Mouse (Mus musculus) C2C12 (cell line): ENCODE data around the gene Sorl1. TPM values are rescaled to one million over a fixed set of nuclear protein-coding genes. Genes with fewer than 3 reads are reported as not detected.

Experiments used
- H3K27me3 ChIP-seq: one replicate; pipeline ENCODE4 v1.6.1; 2011; ENCODE audit not compliant: control insufficient read depth, insufficient read depth, insufficient read length
- H3K36me3 ChIP-seq: one replicate; pipeline ENCODE4 v1.6.1; 2011; ENCODE audit not compliant: control insufficient read depth, insufficient read depth
- H3K4me3 ChIP-seq: one replicate; pipeline ENCODE4 v1.5.1; 2011; ENCODE audit warnings: mild to moderate bottlenecking, control low read depth; ENCODE audit not compliant: poor library complexity, insufficient read depth, severe bottlenecking
- H3K79me2 ChIP-seq: one replicate; pipeline ENCODE4 v1.6.1; 2011; ENCODE audit not compliant: control insufficient read depth, insufficient read depth
- H3K79me3 ChIP-seq: one replicate; pipeline ENCODE4 v1.6.1; 2011; ENCODE audit warnings: low read depth, control low read depth
- H3ac ChIP-seq: one replicate; pipeline ENCODE3; 2011; ENCODE audit warnings: low read depth; ENCODE audit not compliant: control insufficient read depth, insufficient read length
- CEBPB ChIP-seq: IDR thresholded peaks from one replicate; pipeline ENCODE4 v1.6.1; 2011; ENCODE audit warnings: low read depth, mild to moderate bottlenecking, control low read depth, moderate library complexity
- CTCF ChIP-seq: IDR thresholded peaks from one replicate; pipeline ENCODE4 v1.5.1; 2011; ENCODE audit not compliant: control insufficient read depth, insufficient read depth, insufficient read length
- FOSL1 ChIP-seq: IDR thresholded peaks from one replicate; pipeline ENCODE4 v1.8.0; 2011; ENCODE audit warnings: mild to moderate bottlenecking, low read length; ENCODE audit not compliant: poor library complexity, insufficient read depth, severe bottlenecking
- MAX ChIP-seq: IDR thresholded peaks from one replicate; pipeline ENCODE4 v1.6.1; 2011; ENCODE audit warnings: mild to moderate bottlenecking, control low read depth
- MYOD1 ChIP-seq: IDR thresholded peaks from one replicate; pipeline ENCODE4 v1.6.1; 2011; ENCODE audit warnings: low read depth; ENCODE audit not compliant: control insufficient read depth, insufficient read length
- MYOG ChIP-seq: IDR thresholded peaks from one replicate; pipeline ENCODE4 v1.6.1; 2011; ENCODE audit not compliant: control insufficient read depth, insufficient read length; ENCODE audit errors: extremely low read depth
- USF1 ChIP-seq: IDR thresholded peaks from one replicate; pipeline ENCODE4 v1.6.1; 2011; ENCODE audit warnings: low read depth, mild to moderate bottlenecking, control low read depth, moderate library complexity
- polyA plus RNA-seq: library from polyadenylated mRNA; unstranded; fragments of >200 nt; fragmentation: generic; extraction: Trizol; gene quantifications from one replicate; pipeline ENCODE4 v1.2.1, GENCODE M21; 2012; ENCODE audit warnings: missing spikeins

Sorl1 gene
- polyA plus RNA-seq, 1 experiment, result 0.02 TPM

GRCm38 (mm10) chr9:41937341-41937966 lies 186.6 kb downstream of the Sorl1 start:
- no peak overlapping the region for H3K4me3 ChIP-seq
- no peaks in the 10 kb centered on the region for H3K79me3 ChIP-seq
- H3K79me2 ChIP-seq, result no peaks in the 10 kb centered on the region
- H3K27me3 ChIP-seq, result no peaks in the 10 kb centered on the region
- no peak overlapping the region for H3ac ChIP-seq
- TF ChIP-seq FOSL1 (no peak), CTCF (no peak), USF1 (no peak), CEBPB (no peak), MYOD1 (no peak), MAX (no peak), MYOG (no peak)
- H3K36me3 ChIP-seq, result no peaks in the 10 kb centered on the region

DNA sequence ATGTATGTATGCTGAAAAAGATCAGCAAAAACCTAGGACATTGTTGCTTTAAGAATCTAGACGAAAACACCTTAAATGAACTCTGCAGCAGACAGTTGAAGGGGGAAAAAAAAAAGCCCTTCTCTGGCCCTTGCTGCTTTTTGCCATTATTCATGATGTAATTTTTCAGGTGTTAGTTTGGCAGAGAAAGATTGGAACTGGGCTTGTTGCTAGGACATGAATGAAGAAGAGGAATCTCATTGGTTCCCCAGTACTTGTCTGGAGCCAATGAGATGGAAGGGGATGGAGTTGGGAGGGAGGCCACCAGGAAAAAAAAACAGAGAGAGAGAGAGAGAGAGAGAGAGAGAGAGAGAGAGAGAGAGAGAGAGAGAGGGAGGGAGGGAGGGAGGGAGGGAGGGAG lies 187.5 kb downstream of the Sorl1 start:
- no peak overlapping the region for H3ac ChIP-seq
- no peaks in the 10 kb centered on the region for H3K79me2 ChIP-seq
- H3K36me3 ChIP-seq, result no peaks in the 10 kb centered on the region
- no peak overlapping the region for H3K4me3 ChIP-seq
- H3K79me3 ChIP-seq, result no peaks in the 10 kb centered on the region
- TF ChIP-seq USF1, result no peak
- TF ChIP-seq MYOG, result no peak
- TF ChIP-seq MAX, result no peak
- no peak for TF ChIP-seq CEBPB
- no peak for TF ChIP-seq MYOD1
- TF ChIP-seq FOSL1, result no peak
- TF ChIP-seq CTCF, result no peak
- no peaks in the 10 kb centered on the region for H3K27me3 ChIP-seq

DNA sequence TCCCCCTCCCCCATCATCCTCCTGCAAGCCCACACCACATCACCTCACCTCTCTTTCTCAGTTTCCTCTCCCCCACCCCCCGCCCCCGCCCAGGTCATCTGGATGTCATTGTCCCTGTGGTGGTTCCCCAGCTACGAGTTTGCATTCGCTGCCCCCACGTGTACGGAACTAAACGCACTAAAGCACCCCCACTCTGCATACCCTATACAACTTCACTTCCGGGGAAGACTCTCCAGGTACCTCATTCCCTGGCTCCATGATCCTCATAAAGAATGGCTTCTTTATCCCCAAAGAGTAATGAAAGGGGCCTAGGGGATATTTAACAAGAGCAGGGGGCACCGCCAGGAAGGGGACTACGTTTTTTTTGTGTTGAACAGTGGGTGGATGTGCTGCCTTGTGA lies 188.1 kb downstream of the Sorl1 start:
- Histone ChIP-seq H3ac (no peak overlapping the region), H3K79me3 (no peaks in the 10 kb centered on the region), H3K79me2 (no peaks in the 10 kb centered on the region), H3K27me3 (no peaks in the 10 kb centered on the region), H3K4me3 (no peak overlapping the region), H3K36me3 (no peaks in the 10 kb centered on the region)
- TF ChIP-seq MAX (no peak), USF1 (no peak), FOSL1 (no peak), CTCF (no peak), MYOD1 (no peak), CEBPB (no peak), MYOG (no peak)

GRCm38 (mm10) chr9:41935373-41935971 lies 188.6 kb downstream of the Sorl1 start:
- no peak for TF ChIP-seq MAX
- TF ChIP-seq CTCF, result no peak
- TF ChIP-seq FOSL1, result no peak
- TF ChIP-seq CEBPB, result no peak
- no peak for TF ChIP-seq USF1
- no peak for TF ChIP-seq MYOG
- no peak for TF ChIP-seq MYOD1
- no peak overlapping the region for H3ac ChIP-seq
- no peaks in the 10 kb centered on the region for H3K27me3 ChIP-seq
- no peaks in the 10 kb centered on the region for H3K79me3 ChIP-seq
- H3K36me3 ChIP-seq, result no peaks in the 10 kb centered on the region
- H3K4me3 ChIP-seq, result no peak overlapping the region
- H3K79me2 ChIP-seq, result no peaks in the 10 kb centered on the region

DNA sequence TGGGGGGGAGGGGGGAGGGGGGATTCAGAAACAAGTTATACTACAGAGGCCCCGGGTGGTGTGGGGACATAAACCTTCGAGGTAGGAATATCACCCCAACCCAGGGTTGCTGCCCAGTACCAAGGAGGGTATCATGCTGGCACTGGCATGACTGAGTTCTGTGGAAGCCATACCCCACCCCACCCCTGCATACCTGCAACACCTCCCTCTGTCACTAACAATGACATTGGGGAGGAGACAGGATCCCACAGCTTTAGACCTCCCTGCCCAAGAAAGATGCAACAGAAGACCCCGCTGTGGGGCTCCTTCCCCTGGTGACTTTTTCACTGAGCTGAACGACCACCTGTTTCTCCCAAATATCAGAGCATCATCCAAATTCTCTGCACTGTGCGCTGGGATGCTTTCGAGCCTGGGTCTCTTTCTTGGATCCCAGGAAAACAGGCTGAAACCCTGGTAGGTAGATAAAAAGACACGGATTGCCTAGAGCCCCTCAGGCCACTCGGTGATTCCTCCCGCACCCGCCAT lies 189.2 kb downstream of the Sorl1 start:
- Histone ChIP-seq H3K36me3 (no peaks in the 10 kb centered on the region), H3K79me2 (no peaks in the 10 kb centered on the region), H3K79me3 (no peaks in the 10 kb centered on the region), H3K4me3 (no peak overlapping the region), H3K27me3 (no peaks in the 10 kb centered on the region), H3ac (no peak overlapping the region)
- TF ChIP-seq CTCF, result no peak
- no peak for TF ChIP-seq MAX
- TF ChIP-seq USF1, result no peak
- no peak for TF ChIP-seq FOSL1
- no peak for TF ChIP-seq MYOG
- TF ChIP-seq CEBPB, result no peak
- TF ChIP-seq MYOD1, result no peak
